Mouse (Mus musculus) hindbrain, embryonic 14.5 days (tissue): ENCODE data around the gene Sf1. TPM values are rescaled to one million over a fixed set of nuclear protein-coding genes. Genes with fewer than 3 reads are reported as not detected.

Experiments used
- ATAC-seq: fragments of 200-750 bp; cut with Nextera tagmentation; 2 replicates; pipeline ENCODE4 v1.8.0; 2017; ENCODE audit warnings: moderate number of reproducible peaks, mild to moderate bottlenecking, moderate TSS enrichment, moderate library complexity; ENCODE audit not compliant: low FRiP score
- DNase-seq: peaks from one replicate; pipeline ENCODE4 v3.0.0-alpha.2; 2015; ENCODE audit warnings: low spot score
- H3K27ac ChIP-seq: fragments of 300-500 bp; sonication (generic); 2 replicates; pipeline ENCODE4 v1.5.1; 2014; ENCODE audit warnings: mild to moderate bottlenecking, moderate library complexity
- H3K27me3 ChIP-seq: fragments of 300-500 bp; sonication (generic); 2 replicates; pipeline ENCODE4 v1.6.1; 2014; ENCODE audit warnings: mild to moderate bottlenecking, low read length, mixed read lengths; ENCODE audit not compliant: control insufficient read depth, insufficient read depth
- H3K36me3 ChIP-seq: fragments of 300-500 bp; sonication (generic); replicated peaks from 2 replicates; pipeline ENCODE4 v1.6.1; 2014; ENCODE audit not compliant: control insufficient read depth, insufficient read depth
- H3K4me1 ChIP-seq: fragments of 300-500 bp; sonication (generic); replicated peaks from 2 replicates; pipeline ENCODE4 v1.6.1; 2014; ENCODE audit warnings: antibody characterized with exemption, low read length, mixed read lengths; ENCODE audit not compliant: control insufficient read depth, insufficient read depth
- H3K4me2 ChIP-seq: fragments of 300-500 bp; sonication (generic); replicated peaks from 2 replicates; pipeline ENCODE4 v1.6.1; 2014; ENCODE audit warnings: mild to moderate bottlenecking, moderate library complexity
- H3K4me3 ChIP-seq: fragments of 300-500 bp; sonication (generic); replicated peaks from 2 replicates; pipeline ENCODE4 v1.5.1; 2014; ENCODE audit warnings: mild to moderate bottlenecking, low read length
- H3K9ac ChIP-seq: fragments of 300-500 bp; sonication (generic); 2 replicates; pipeline ENCODE4 v1.6.1; 2014
- H3K9me3 ChIP-seq: fragments of 300-500 bp; sonication (generic); 2 replicates; pipeline ENCODE4 v1.6.1; 2016; ENCODE audit warnings: low read length; ENCODE audit not compliant: control insufficient read depth
- WGBS: fragments of 180-500 bp; shearing (Covaris S2); extraction: QIAGEN DNeasy Blood & Tissue Kit; methylation state at CpG from one replicate; pipeline ENCODE4 v1.1.7; 2014; 5-methylcytosine and 5-hydroxymethylcytosine counted together
- polyA plus RNA-seq: library from polyadenylated mRNA; unstranded; fragments of >200 nt; fragmentation: Nextera tagmentation; extraction: Ambion mirVana; gene quantifications from 2 replicates; pipeline ENCODE4 v1.2.1, GENCODE M21; 2014

The Sf1 gene
- polyA plus RNA-seq, 1 experiment from 2014 or later: 103 TPM

DNA sequence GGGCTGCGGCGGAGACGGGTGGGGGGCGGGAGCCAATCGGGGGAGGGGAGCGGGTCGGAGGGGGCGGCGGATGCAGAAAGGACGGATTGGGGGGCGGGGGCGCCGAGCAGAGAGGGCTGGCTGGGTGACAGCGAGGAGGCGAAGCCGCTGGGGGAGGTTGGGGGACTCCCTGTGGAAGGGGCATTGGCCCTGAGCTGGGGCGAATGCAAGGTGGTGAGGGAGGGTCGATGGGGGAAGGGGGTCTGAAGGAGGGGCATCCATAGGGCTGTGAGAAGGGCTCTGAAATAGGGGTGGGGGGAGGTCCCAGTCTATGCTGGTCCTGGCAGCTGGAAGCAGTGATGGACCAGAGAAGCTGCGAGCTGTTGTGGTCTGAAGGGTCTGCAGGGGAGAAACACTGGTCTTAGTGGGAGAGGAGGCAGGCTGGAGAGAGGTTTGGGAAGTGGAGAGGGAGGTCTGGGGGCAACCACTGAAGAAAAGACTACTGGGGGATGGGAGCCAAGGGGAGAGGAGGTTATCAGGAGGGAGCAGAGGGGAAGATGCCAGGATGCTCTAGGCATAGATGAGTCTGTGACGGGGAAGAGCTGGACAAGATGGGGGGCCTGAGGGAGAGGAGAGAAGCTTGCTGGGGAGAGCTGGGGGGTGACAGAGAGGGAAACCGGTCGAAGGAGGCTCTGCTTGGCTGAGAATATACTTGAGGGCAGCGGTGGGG lies 55.6 kb downstream of the Sf1 start:
- ATAC-seq (no peak), DNase-seq (no peak)
- Histone ChIP-seq H3K9me3 (no peaks in the 10 kb centered on the region), H3K4me2 (peak overlapping the region; percentile 71), H3K4me3 (peak overlapping the region; percentile 47), H3K4me1 (peaks cover 76% of the 10 kb centered on the region), H3K9ac (peak overlapping the region; percentile 80), H3K27me3 (no peaks in the 10 kb centered on the region), H3K36me3 (no peaks in the 10 kb centered on the region), H3K27ac (peak overlapping the region; percentile 93)
- WGBS: 1% methylated on average over 17 of the region's 23 CpGs

DNA sequence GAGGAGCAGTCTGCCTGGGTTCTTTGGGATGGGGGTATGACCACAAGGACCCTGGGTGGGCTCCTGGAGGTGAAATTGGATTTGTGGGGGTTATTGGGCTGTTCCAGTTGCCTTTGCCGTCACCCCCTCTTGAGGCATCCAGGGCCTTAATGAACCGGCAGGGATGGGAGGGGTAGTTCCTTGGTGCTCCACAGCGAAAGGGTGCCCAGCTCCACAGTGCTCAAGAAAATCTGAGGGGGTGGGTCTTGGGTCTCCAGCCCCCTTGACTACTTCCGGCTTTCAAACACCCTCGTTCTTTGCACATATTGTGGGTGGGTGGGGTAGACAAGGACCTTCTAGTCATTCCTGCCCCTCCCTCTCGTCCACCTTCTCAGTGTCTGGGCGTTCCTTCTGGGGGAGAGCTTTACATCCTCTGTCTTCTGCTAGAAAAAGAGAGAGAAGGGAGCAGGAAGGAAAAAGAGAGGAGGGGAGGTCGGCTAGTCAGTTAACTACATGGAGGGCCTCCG lies 56.4 kb downstream of the Sf1 start:
- Histone ChIP-seq H3K9ac (peak overlapping the region; percentile 80), H3K27me3 (no peaks in the 10 kb centered on the region), H3K4me3 (peak overlapping the region; percentile 47), H3K4me2 (peak overlapping the region; percentile 71), H3K9me3 (no peaks in the 10 kb centered on the region), H3K36me3 (no peaks in the 10 kb centered on the region), H3K4me1 (peaks cover 81% of the 10 kb centered on the region), H3K27ac (peak overlapping the region; percentile 93)
- ATAC-seq (no peak), DNase-seq (no peak)
- 48% methylated on average over 9 of the region's 9 CpGs for WGBS

DNA sequence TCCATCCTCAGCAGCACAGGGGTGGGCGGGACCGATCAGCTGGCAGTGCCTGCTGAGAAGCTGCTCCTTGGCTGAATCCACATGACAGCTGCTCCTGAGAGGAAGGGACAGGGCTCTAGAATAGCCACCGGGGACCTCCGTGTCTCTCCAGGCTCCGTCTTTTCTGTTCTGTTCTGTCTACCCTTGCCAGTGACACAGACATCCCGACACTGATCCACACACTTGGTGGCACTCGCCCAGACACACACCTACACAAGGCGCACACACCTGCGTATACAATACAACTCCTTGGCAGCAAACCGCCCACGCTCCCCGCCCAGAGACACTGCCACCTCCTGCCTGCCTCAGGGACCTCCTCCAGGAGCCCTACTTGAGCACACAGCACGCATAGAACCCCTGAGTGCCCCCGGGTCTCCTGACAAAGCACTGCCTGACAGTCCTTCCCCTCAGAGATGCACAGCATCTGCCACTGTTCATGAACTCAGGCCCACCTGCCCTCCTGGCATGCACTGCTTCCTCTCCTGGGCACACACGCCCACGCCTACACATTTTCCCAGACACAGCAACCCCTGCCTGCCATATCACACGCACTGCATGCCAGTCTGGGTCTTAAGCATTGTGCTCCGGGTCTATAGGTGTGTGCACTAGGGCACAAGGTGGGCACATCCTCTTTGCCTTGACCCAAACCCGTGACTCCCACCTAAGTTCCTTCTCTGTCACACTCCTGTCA lies 57.2 kb downstream of the Sf1 start:
- 45% methylated on average over 19 of the region's 19 CpGs for WGBS
- no peaks in the 10 kb centered on the region for H3K36me3 ChIP-seq
- peak overlapping the region; percentile 80 for H3K9ac ChIP-seq
- no peak for ATAC-seq
- H3K27me3 ChIP-seq: no peaks in the 10 kb centered on the region
- 0 out of 2 replicates have a peak overlapping the region, but pooled peaks have one; percentile 7 for H3K27ac ChIP-seq
- peak overlapping the region; percentile 47 for H3K4me3 ChIP-seq
- H3K9me3 ChIP-seq: no peaks in the 10 kb centered on the region
- no peak for DNase-seq
- peaks cover 80% of the 10 kb centered on the region for H3K4me1 ChIP-seq
- H3K4me2 ChIP-seq: peak overlapping the region; percentile 71

DNA sequence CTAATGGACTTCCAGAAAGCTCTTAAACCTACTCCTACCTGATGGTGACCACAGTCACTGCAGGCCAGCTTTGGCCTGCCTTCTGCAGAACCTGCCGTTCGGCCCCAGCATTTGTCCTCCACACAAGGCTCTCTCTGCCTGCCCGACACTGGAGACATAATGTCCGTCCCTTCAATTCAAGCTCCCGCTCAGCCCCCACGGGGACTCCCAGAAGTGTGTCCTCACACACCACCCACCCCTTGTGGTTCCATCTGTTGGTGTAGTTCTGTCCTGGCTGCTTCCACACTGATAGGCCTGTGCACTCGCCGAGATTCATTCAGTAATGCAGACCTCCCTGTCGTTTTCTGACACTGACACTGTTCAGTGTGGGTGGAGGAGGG lies 57.7 kb downstream of the Sf1 start:
- H3K4me1 ChIP-seq: peaks cover 79% of the 10 kb centered on the region
- WGBS: 62% methylated on average over 9 of the region's 9 CpGs
- DNase-seq (no peak), ATAC-seq (no peak)
- H3K4me3 ChIP-seq: peak overlapping the region; percentile 47; the same call in 1 of the 2 replicates
- H3K27me3 ChIP-seq: no peaks in the 10 kb centered on the region
- H3K27ac ChIP-seq: no peak overlapping the region
- no peaks in the 10 kb centered on the region for H3K36me3 ChIP-seq
- peak overlapping the region; percentile 71 for H3K4me2 ChIP-seq
- no peaks in the 10 kb centered on the region for H3K9me3 ChIP-seq
- peak overlapping the region; percentile 80; the same call in 1 of the 2 replicates for H3K9ac ChIP-seq

DNA sequence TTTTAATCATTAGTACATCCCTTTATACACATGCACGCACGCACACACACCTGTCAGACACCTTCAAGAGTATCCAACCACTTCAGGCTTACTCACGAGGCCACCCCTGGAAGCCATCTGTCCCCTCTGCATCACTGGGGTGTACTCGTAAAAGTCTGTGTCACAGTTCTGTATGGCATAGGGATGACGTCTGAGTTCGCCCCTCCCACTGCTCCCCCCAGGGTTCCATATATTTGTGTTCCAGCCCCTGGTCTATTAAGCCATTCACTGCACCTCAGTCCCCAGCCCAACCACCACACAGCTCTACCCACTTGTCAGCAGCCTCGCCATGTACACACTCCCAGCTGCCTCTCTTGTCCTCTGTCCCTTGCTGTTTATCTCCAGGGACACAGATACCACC lies 58.5 kb downstream of the Sf1 start:
- no peaks in the 10 kb centered on the region for H3K9me3 ChIP-seq
- H3K4me2 ChIP-seq: no peak overlapping the region
- H3K27me3 ChIP-seq: no peaks in the 10 kb centered on the region
- no peak for DNase-seq
- no peak for ATAC-seq
- H3K9ac ChIP-seq: no peak overlapping the region
- H3K36me3 ChIP-seq: no peaks in the 10 kb centered on the region
- H3K4me1 ChIP-seq: peaks cover 76% of the 10 kb centered on the region
- no peak overlapping the region for H3K27ac ChIP-seq
- WGBS: 65% methylated on average over 7 of the region's 7 CpGs
- H3K4me3 ChIP-seq: no peak overlapping the region

DNA sequence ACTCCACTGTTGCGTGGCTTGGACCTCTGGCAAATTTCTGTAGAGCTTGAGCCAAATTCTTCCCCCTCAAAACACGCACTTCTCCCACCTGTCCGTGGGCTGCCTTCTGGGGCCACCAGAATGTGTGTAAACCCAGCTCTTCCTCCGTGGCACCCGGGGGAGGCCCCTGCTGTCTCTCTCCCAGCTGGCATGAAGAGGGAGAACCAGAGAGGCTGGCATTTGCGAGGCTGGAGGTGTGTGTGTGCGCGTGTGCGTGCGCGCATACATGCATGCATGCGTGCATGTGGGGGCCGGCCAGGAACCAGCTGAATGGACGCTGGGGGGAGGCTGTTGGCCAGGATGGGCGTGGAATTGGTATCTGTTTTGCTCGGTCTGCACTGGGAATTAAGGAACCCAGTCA lies 59.8 kb downstream of the Sf1 start:
- ATAC-seq (no peak), DNase-seq (no peak)
- 0 out of 2 replicates have a peak overlapping the region, but pooled peaks have one; percentile 4 for H3K4me2 ChIP-seq
- peaks cover 77% of the 10 kb centered on the region for H3K4me1 ChIP-seq
- no peak overlapping the region for H3K27ac ChIP-seq
- H3K9me3 ChIP-seq: no peaks in the 10 kb centered on the region
- no peak overlapping the region for H3K4me3 ChIP-seq
- no peak overlapping the region for H3K9ac ChIP-seq
- H3K36me3 ChIP-seq: peaks cover 7% of the 10 kb centered on the region
- H3K27me3 ChIP-seq: no peaks in the 10 kb centered on the region
- 81% methylated on average over 16 of the region's 16 CpGs for WGBS

DNA sequence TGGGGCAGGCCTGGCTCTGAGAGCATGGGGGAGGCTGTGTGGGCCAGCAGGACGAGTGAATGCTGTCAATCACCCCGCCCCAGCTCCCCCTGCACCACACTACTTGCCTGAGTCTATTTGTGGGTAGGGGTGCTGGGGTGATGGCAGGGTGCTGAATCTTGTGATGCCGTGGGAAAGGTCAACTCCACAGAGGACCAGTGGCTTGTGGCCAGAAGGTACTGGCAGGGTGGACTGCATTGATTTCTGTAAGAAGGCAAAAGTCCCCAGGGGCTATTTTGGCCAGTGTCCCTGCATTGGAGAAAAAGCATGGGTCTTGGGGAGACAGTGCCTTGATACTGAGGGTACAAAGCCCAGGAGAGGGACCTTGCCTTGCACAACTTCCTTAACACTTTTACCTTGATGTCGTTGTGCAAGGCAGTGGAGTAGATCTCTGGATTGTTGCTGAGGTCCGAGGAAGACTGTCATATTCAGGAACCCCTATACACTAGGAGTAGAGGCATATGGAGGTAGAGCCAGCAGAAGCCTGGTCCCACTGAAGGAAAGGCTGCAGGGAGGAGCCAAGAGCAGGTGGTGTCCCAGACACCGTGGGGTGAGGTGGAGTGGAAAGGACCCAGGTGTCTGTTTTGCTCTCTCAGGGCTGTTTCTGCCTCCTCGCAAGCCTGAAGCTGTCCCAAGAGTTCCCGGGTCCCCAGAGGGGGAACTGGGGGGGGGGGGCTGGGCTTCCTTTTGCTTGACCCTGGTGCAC lies 60.8 kb downstream of the Sf1 start:
- ATAC-seq (no peak), DNase-seq (no peak)
- H3K9ac ChIP-seq: no peak overlapping the region
- H3K4me2 ChIP-seq: no peak overlapping the region
- WGBS: 62% methylated on average over 8 of the region's 8 CpGs
- no peak overlapping the region for H3K27ac ChIP-seq
- no peak overlapping the region for H3K4me3 ChIP-seq
- peaks cover 17% of the 10 kb centered on the region for H3K36me3 ChIP-seq
- H3K4me1 ChIP-seq: peaks cover 88% of the 10 kb centered on the region
- H3K9me3 ChIP-seq: no peaks in the 10 kb centered on the region
- H3K27me3 ChIP-seq: peaks cover 10% of the 10 kb centered on the region

DNA sequence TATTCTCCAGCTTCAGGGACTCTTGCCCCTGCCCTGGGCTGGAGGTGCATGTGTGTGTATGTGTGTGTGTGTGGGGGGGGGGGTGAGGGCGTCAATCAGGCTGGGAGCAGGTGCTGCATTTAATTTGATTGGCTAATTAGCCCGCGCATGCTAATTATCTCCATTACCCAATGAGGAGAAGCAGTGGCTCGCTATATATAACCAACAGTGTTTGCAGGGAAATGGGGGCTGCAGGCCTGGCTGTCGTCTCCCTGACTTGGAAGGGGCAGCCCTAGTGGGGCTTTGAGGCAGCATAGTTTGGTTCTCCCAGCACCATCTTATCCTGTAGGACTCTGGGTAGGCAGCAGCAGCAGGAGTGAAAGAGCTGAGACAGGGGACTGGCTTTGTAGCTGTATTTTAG lies 62.1 kb downstream of the Sf1 start:
- H3K36me3 ChIP-seq: peaks cover 17% of the 10 kb centered on the region
- no peak for DNase-seq
- peaks cover 13% of the 10 kb centered on the region for H3K27me3 ChIP-seq
- WGBS: 21% methylated on average over 5 of the region's 5 CpGs
- no peak overlapping the region for H3K4me2 ChIP-seq
- peaks cover 90% of the 10 kb centered on the region for H3K4me1 ChIP-seq
- no peak overlapping the region; the same call in 1 of the 2 replicates for H3K27ac ChIP-seq
- no peak overlapping the region for H3K4me3 ChIP-seq
- H3K9me3 ChIP-seq: no peaks in the 10 kb centered on the region
- H3K9ac ChIP-seq: no peak overlapping the region
- no peak for ATAC-seq
